Mouse (Mus musculus): ENCODE results near the gene Mphosph9.
"Not testable (repeated sequence)": the region's sequence is repeated elsewhere in the genome, so short reads cannot be mapped to it uniquely, and the experiment has no call there.

- TF ChIP-seq CTCF (IDR thresholded peaks at IDR 0.05; ENCODE audit: low read depth) = peak; percentile 75
- TF ChIP-seq EP300 (IDR thresholded peaks at IDR 0.05; ENCODE audit: low read depth) = not testable (repeated sequence)
Observed at GRCm38 (mm10) chr5:124299307-124299706, 28.5 kb downstream of the Mphosph9 start.
